8 mouse cellular contexts compared by ENCODE assay signal in the genomic region with DNA sequence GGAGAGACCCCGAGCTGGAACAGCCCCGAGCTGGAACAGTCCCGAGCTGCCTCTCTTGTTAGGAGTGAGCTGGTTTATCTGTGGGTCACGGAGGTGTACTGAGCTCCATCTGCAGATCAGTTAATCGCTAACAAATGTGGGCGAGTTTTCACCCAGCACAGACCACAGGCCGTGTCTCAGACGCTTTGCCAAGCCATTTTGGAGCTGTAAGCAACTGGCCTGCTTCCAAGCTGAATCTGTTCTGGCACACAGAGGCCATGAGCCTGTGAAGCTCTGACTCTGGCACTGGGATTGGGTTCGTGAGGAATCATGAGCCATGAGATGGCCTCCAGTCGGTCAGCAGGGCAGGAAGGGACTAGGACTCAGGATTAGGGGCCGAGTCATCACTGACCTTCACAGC.
DNase-seq lines count a peak whose midpoint lies in the region; ATAC-seq lines count a peak whose summit lies in the region.

No protein-coding gene starts in this region.

- no peaks in the 10 kb centered on the region for H3K36me3 ChIP-seq in lung, embryonic 16.5 days (ENCODE audit: control insufficient read depth, insufficient read depth, low read length)
- H3K36me3 ChIP-seq in embryonic facial prominence, embryonic 14.5 days (ENCODE audit: control insufficient read depth, insufficient read depth, low read length), result no peaks in the 10 kb centered on the region
- H3K36me3 ChIP-seq in limb, embryonic 15.5 days, result no peaks in the 10 kb centered on the region

- 21% methylated on average over 11 of the region's 11 CpGs for WGBS in lung, embryonic 16.5 days
- 24% methylated on average over 11 of the region's 11 CpGs for WGBS in embryonic facial prominence, embryonic 14.5 days
- WGBS in limb, embryonic 15.5 days, result 20% methylated on average over 11 of the region's 11 CpGs

- no peak overlapping the region for H3K4me2 ChIP-seq in lung, embryonic 16.5 days (ENCODE audit: low read depth, low read length)
- H3K4me2 ChIP-seq in embryonic facial prominence, embryonic 14.5 days (ENCODE audit: low read depth, low read length), result no peak overlapping the region
- H3K4me2 ChIP-seq in limb, embryonic 15.5 days, result no peak overlapping the region

- peaks cover 2% of the 10 kb centered on the region; the same call in 1 of the 2 replicates for H3K27me3 ChIP-seq in lung, embryonic 16.5 days (ENCODE audit: control insufficient read depth, insufficient read depth, low read depth, low read length)
- no peaks in the 10 kb centered on the region for H3K27me3 ChIP-seq in embryonic facial prominence, embryonic 14.5 days (replicated peaks; ENCODE audit: control insufficient read depth, insufficient read depth, low read length)
- H3K27me3 ChIP-seq in limb, embryonic 15.5 days, result no peaks in the 10 kb centered on the region

- intact Hi-C loops in heart, postnatal 14 days (cut with DNase I), result no loop called here

- H3K9me3 ChIP-seq in lung, embryonic 16.5 days (ENCODE audit: control insufficient read depth, low read length), result no peaks in the 10 kb centered on the region
- no peaks in the 10 kb centered on the region for H3K9me3 ChIP-seq in embryonic facial prominence, embryonic 14.5 days (ENCODE audit: control insufficient read depth, low read length)
- H3K9me3 ChIP-seq in limb, embryonic 15.5 days, result no peaks in the 10 kb centered on the region

- no peak overlapping the region for H3K4me3 ChIP-seq in lung, embryonic 16.5 days (ENCODE audit: low read length)
- H3K4me3 ChIP-seq in embryonic facial prominence, embryonic 14.5 days (ENCODE audit: low read depth, low read length), result no peak overlapping the region
- no peak overlapping the region for H3K4me3 ChIP-seq in limb, embryonic 15.5 days

- peak; percentile 45 for ATAC-seq in lung, embryonic 16.5 days (ENCODE audit: low read depth)
- ATAC-seq in embryonic facial prominence, embryonic 14.5 days (ENCODE audit: low read depth), result peak; percentile 53
- ATAC-seq in limb, embryonic 15.5 days (ENCODE audit: insufficient number of reproducible peaks, low FRiP score, low TSS enrichment, low read depth), result peak; percentile 73; the same call in 1 of the 2 replicates
- no peak for ATAC-seq in megakaryocyte-erythroid progenitor cell, adult 5-6 weeks (replicated peaks; ENCODE audit: low FRiP score, low TSS enrichment, poor library complexity, severe bottlenecking)

- no peak for DNase-seq in lung, adult 18-20 months
- DNase-seq in adrenal gland, postnatal 14 days, result peak; percentile 83
- peak; percentile 89 for DNase-seq in embryonic facial prominence, embryonic 14.5 days (ENCODE audit: low spot score)
- DNase-seq in heart, postnatal 14 days, result peak; percentile 46 to 75
- DNase-seq in T-cell, adult 2 months (ENCODE audit: low spot score), result no peak

- H3K27ac ChIP-seq in lung, embryonic 16.5 days (ENCODE audit: low read length), result 0 out of 2 replicates have a peak overlapping the region, but pooled peaks have one; percentile 16
- H3K27ac ChIP-seq in embryonic facial prominence, embryonic 14.5 days (replicated peaks; ENCODE audit: low read depth, low read length), result peak overlapping the region; percentile 66
- H3K27ac ChIP-seq in limb, embryonic 15.5 days, result peak overlapping the region; percentile 76

- no peak overlapping the region for H3K9ac ChIP-seq in lung, embryonic 16.5 days (ENCODE audit: low read length)
- no peak overlapping the region for H3K9ac ChIP-seq in embryonic facial prominence, embryonic 14.5 days (ENCODE audit: low read depth, low read length)
- no peak overlapping the region for H3K9ac ChIP-seq in limb, embryonic 15.5 days

- peaks cover 11% of the 10 kb centered on the region for H3K4me1 ChIP-seq in lung, embryonic 16.5 days (replicated peaks; ENCODE audit: control insufficient read depth, insufficient read depth, low read length)
- H3K4me1 ChIP-seq in embryonic facial prominence, embryonic 14.5 days (ENCODE audit: control insufficient read depth, insufficient read depth, low read length), result peaks cover 39% of the 10 kb centered on the region
- peaks cover 52% of the 10 kb centered on the region for H3K4me1 ChIP-seq in limb, embryonic 15.5 days

Comparison
In these comparisons a context has a peak if more than half of its experiments do, and no peak if none do; other contexts are left out.
1. H3K27ac ChIP-seq: peak in every context shown above with its lines; median percentile 76 in limb, embryonic 15.5 days; 66 in embryonic facial prominence, embryonic 14.5 days; 16 in lung, embryonic 16.5 days.
2. DNase-seq: peak in adrenal gland, postnatal 14 days (single experiment), embryonic facial prominence, embryonic 14.5 days (single experiment) and heart, postnatal 14 days (2 of 2); none in lung, adult 18-20 months (0 of 2) and T-cell, adult 2 months (single experiment).